25 mouse cellular contexts compared by ENCODE assay signal in genomic region chr15:62358338-62359239, GRCm38 (mm10).
"Had no signal": no experiment of that assay in that cellular context is flagged by ENCODE, and none has a peak within 500 bp of the region (broad histone marks: within the 10 kb centered on the region; RNA-seq: fewer than 3 reads in every experiment).

No protein-coding gene starts in this region.

- H3K27ac ChIP-seq: heart, adult 2 months; heart, embryonic 13.5 days; heart, embryonic 15.5 days; hindbrain, embryonic 13.5 days; hindbrain, embryonic 15.5 days; hindbrain, postnatal 0 days; kidney, embryonic 15.5 days; kidney, postnatal 0 days; limb, embryonic 13.5 days; limb, embryonic 15.5 days had no signal

- H3K27me3 ChIP-seq: heart, embryonic 13.5 days; heart, embryonic 15.5 days; hindbrain, embryonic 13.5 days; hindbrain, embryonic 15.5 days; kidney, embryonic 15.5 days; limb, embryonic 13.5 days; limb, embryonic 15.5 days had no signal

- H3K4me2 ChIP-seq: heart, embryonic 11.5 days; heart, embryonic 13.5 days; heart, embryonic 15.5 days; hindbrain, embryonic 13.5 days; hindbrain, embryonic 15.5 days; kidney, embryonic 15.5 days; limb, embryonic 13.5 days; limb, embryonic 15.5 days had no signal

- H3K36me3 ChIP-seq: heart, embryonic 13.5 days; heart, embryonic 15.5 days; hindbrain, embryonic 13.5 days; hindbrain, embryonic 15.5 days; kidney, embryonic 15.5 days; limb, embryonic 13.5 days; limb, embryonic 15.5 days had no signal

- H3K4me3 ChIP-seq: heart, adult 2 months; heart, embryonic 13.5 days; heart, embryonic 15.5 days; hindbrain, embryonic 13.5 days; hindbrain, embryonic 15.5 days; kidney, embryonic 15.5 days; limb, embryonic 13.5 days; limb, embryonic 15.5 days had no signal

- ATAC-seq: hindbrain, postnatal 0 days; intestine, embryonic 16.5 days had no signal

- DNase-seq: gastrocnemius, postnatal 14 days; gastrocnemius, postnatal 36 days; heart, adult 11 months; heart, adult 2 months; heart, postnatal 14 days; heart, postnatal 36 days; kidney, adult 11 months; kidney, adult 2 months; kidney, adult 9 months; kidney, postnatal 14 days; kidney, postnatal 36 days; layer of hippocampus, adult 9-11 months; layer of hippocampus, postnatal 36 days; left cerebral cortex, postnatal 4 days had no signal

- H3K9ac ChIP-seq: heart, embryonic 13.5 days; heart, embryonic 15.5 days; hindbrain, embryonic 13.5 days; hindbrain, embryonic 15.5 days; kidney, embryonic 15.5 days; limb, embryonic 13.5 days; limb, embryonic 15.5 days had no signal

- H3K9me3 ChIP-seq: heart, embryonic 13.5 days; heart, embryonic 15.5 days; hindbrain, embryonic 13.5 days; hindbrain, embryonic 15.5 days; kidney, embryonic 15.5 days; limb, embryonic 13.5 days; limb, embryonic 15.5 days had no signal

- H3K4me1 ChIP-seq: heart, embryonic 13.5 days; heart, embryonic 15.5 days; hindbrain, embryonic 13.5 days; hindbrain, embryonic 15.5 days; kidney, embryonic 15.5 days; limb, embryonic 13.5 days; limb, embryonic 15.5 days had no signal
